Mouse (Mus musculus): ENCODE results near the gene Ninj2. TPM values are rescaled to one million over a fixed set of nuclear protein-coding genes. Genes with fewer than 3 reads are reported as not detected.
"Not testable (repeated sequence)": the region's sequence is repeated elsewhere in the genome, so short reads cannot be mapped to it uniquely, and the experiment has no call there.

Ninj2 gene
- polyA plus RNA-seq, 1 experiment from 2014 or later: 0.16 TPM

GRCm38 (mm10) chr6:120087041-120087440 is 6.1 kb upstream of the Ninj2 start:
- WGBS: 91% methylated on average over 6 of the region's 8 CpGs
- H3K4me2 ChIP-seq (ENCODE audit: low read depth, low read length); H3K27ac ChIP-seq (ENCODE audit: low read length); H3K36me3 ChIP-seq (ENCODE audit: control insufficient read depth, insufficient read depth, low read length); H3K4me1 ChIP-seq (ENCODE audit: control insufficient read depth, insufficient read depth, low read length); H3K9me3 ChIP-seq (ENCODE audit: control insufficient read depth, low read length); H3K9ac ChIP-seq (ENCODE audit: low read depth, low read length); H3K4me3 ChIP-seq (ENCODE audit: low read length); ATAC-seq; H3K27me3 ChIP-seq (replicated peaks; ENCODE audit: control insufficient read depth, insufficient read depth, low read length): not testable (repeated sequence)

GRCm38 (mm10) chr6:120090712-120091248 is 2.4 kb upstream of the Ninj2 start:
- 60% methylated on average over 15 of the region's 15 CpGs for WGBS
- H3K4me3 ChIP-seq (ENCODE audit: low read length): no peak overlapping the region
- no peaks in the 10 kb centered on the region for H3K36me3 ChIP-seq (ENCODE audit: control insufficient read depth, insufficient read depth, low read length)
- no peak for ATAC-seq
- no peaks in the 10 kb centered on the region for H3K9me3 ChIP-seq (ENCODE audit: control insufficient read depth, low read length)
- no peaks in the 10 kb centered on the region for H3K4me1 ChIP-seq (ENCODE audit: control insufficient read depth, insufficient read depth, low read length)
- H3K27ac ChIP-seq (ENCODE audit: low read length): no peak overlapping the region
- no peak overlapping the region for H3K4me2 ChIP-seq (ENCODE audit: low read depth, low read length)
- H3K9ac ChIP-seq (ENCODE audit: low read depth, low read length): no peak overlapping the region
- no peaks in the 10 kb centered on the region for H3K27me3 ChIP-seq (replicated peaks; ENCODE audit: control insufficient read depth, insufficient read depth, low read length)

GRCm38 (mm10) chr6:120091956-120092355 is 1.2 kb upstream of the Ninj2 start:
- ATAC-seq: no peak
- H3K4me3 ChIP-seq (ENCODE audit: low read length): no peak overlapping the region
- H3K4me2 ChIP-seq (ENCODE audit: low read depth, low read length): no peak overlapping the region
- no peaks in the 10 kb centered on the region for H3K9me3 ChIP-seq (ENCODE audit: control insufficient read depth, low read length)
- WGBS: 74% methylated on average over 4 of the region's 4 CpGs
- H3K36me3 ChIP-seq (ENCODE audit: control insufficient read depth, insufficient read depth, low read length): no peaks in the 10 kb centered on the region
- H3K4me1 ChIP-seq (ENCODE audit: control insufficient read depth, insufficient read depth, low read length): no peaks in the 10 kb centered on the region
- H3K9ac ChIP-seq (ENCODE audit: low read depth, low read length): no peak overlapping the region
- H3K27ac ChIP-seq (ENCODE audit: low read length): no peak overlapping the region
- no peaks in the 10 kb centered on the region for H3K27me3 ChIP-seq (replicated peaks; ENCODE audit: control insufficient read depth, insufficient read depth, low read length)

GRCm38 (mm10) chr6:120094091-120094776 is 1.1 kb downstream of the Ninj2 start:
- no peaks in the 10 kb centered on the region for H3K27me3 ChIP-seq (replicated peaks; ENCODE audit: control insufficient read depth, insufficient read depth, low read length)
- H3K27ac ChIP-seq (ENCODE audit: low read length): no peak overlapping the region
- H3K4me2 ChIP-seq (ENCODE audit: low read depth, low read length): no peak overlapping the region
- no peaks in the 10 kb centered on the region for H3K36me3 ChIP-seq (ENCODE audit: control insufficient read depth, insufficient read depth, low read length)
- H3K4me1 ChIP-seq (ENCODE audit: control insufficient read depth, insufficient read depth, low read length): no peaks in the 10 kb centered on the region
- ATAC-seq: no peak
- H3K9me3 ChIP-seq (ENCODE audit: control insufficient read depth, low read length): no peaks in the 10 kb centered on the region
- 82% methylated on average over 9 of the region's 9 CpGs for WGBS
- no peak overlapping the region for H3K4me3 ChIP-seq (ENCODE audit: low read length)
- no peak overlapping the region for H3K9ac ChIP-seq (ENCODE audit: low read depth, low read length)

- Histone ChIP-seq H3K4me1 (ENCODE audit: control insufficient read depth, insufficient read depth, low read length) (no peaks in the 10 kb centered on the region), H3K9ac (ENCODE audit: low read depth, low read length) (no peak overlapping the region), H3K27me3 (replicated peaks; ENCODE audit: control insufficient read depth, insufficient read depth, low read length) (no peaks in the 10 kb centered on the region), H3K9me3 (ENCODE audit: control insufficient read depth, low read length) (no peaks in the 10 kb centered on the region), H3K4me2 (ENCODE audit: low read depth, low read length) (no peak overlapping the region), H3K4me3 (ENCODE audit: low read length) (no peak overlapping the region), H3K36me3 (ENCODE audit: control insufficient read depth, insufficient read depth, low read length) (no peaks in the 10 kb centered on the region), H3K27ac (ENCODE audit: low read length) (no peak overlapping the region)
- no peak for ATAC-seq
- WGBS: 74% methylated on average over 5 of the region's 5 CpGs
These were observed 1.9 kb downstream of the Ninj2 start for GRCm38 (mm10) chr6:120095096-120095495.

- Histone ChIP-seq H3K27me3 (replicated peaks; ENCODE audit: control insufficient read depth, insufficient read depth, low read length) (no peaks in the 10 kb centered on the region), H3K4me2 (ENCODE audit: low read depth, low read length) (no peak overlapping the region), H3K9me3 (ENCODE audit: control insufficient read depth, low read length) (no peaks in the 10 kb centered on the region), H3K9ac (ENCODE audit: low read depth, low read length) (no peak overlapping the region), H3K4me1 (ENCODE audit: control insufficient read depth, insufficient read depth, low read length) (no peaks in the 10 kb centered on the region), H3K36me3 (ENCODE audit: control insufficient read depth, insufficient read depth, low read length) (no peaks in the 10 kb centered on the region), H3K4me3 (ENCODE audit: low read length) (no peak overlapping the region), H3K27ac (ENCODE audit: low read length) (no peak overlapping the region)
- WGBS: 81% methylated on average over 1 of the region's 1 CpGs
- ATAC-seq: no peak
These were observed 2.4 kb downstream of the Ninj2 start for GRCm38 (mm10) chr6:120095501-120095900.

- Histone ChIP-seq H3K36me3 (ENCODE audit: control insufficient read depth, insufficient read depth, low read length) (no peaks in the 10 kb centered on the region), H3K27me3 (replicated peaks; ENCODE audit: control insufficient read depth, insufficient read depth, low read length) (no peaks in the 10 kb centered on the region), H3K4me3 (ENCODE audit: low read length) (no peak overlapping the region), H3K9ac (ENCODE audit: low read depth, low read length) (no peak overlapping the region), H3K27ac (ENCODE audit: low read length) (no peak overlapping the region), H3K4me1 (ENCODE audit: control insufficient read depth, insufficient read depth, low read length) (no peaks in the 10 kb centered on the region), H3K9me3 (ENCODE audit: control insufficient read depth, low read length) (no peaks in the 10 kb centered on the region), H3K4me2 (ENCODE audit: low read depth, low read length) (no peak overlapping the region)
- WGBS: 67% methylated on average over 5 of the region's 5 CpGs
- no peak for ATAC-seq
These were observed 6.2 kb downstream of the Ninj2 start for GRCm38 (mm10) chr6:120099392-120099791.

- H3K27ac ChIP-seq (ENCODE audit: low read length): no peak overlapping the region
- no peak for ATAC-seq
- no peaks in the 10 kb centered on the region for H3K36me3 ChIP-seq (ENCODE audit: control insufficient read depth, insufficient read depth, low read length)
- H3K27me3 ChIP-seq (replicated peaks; ENCODE audit: control insufficient read depth, insufficient read depth, low read length): no peaks in the 10 kb centered on the region
- H3K9me3 ChIP-seq (ENCODE audit: control insufficient read depth, low read length): no peaks in the 10 kb centered on the region
- H3K9ac ChIP-seq (ENCODE audit: low read depth, low read length): no peak overlapping the region
- 77% methylated on average over 12 of the region's 12 CpGs for WGBS
- no peaks in the 10 kb centered on the region for H3K4me1 ChIP-seq (ENCODE audit: control insufficient read depth, insufficient read depth, low read length)
- no peak overlapping the region for H3K4me3 ChIP-seq (ENCODE audit: low read length)
- no peak overlapping the region for H3K4me2 ChIP-seq (ENCODE audit: low read depth, low read length)
These were observed 8.1 kb downstream of the Ninj2 start for GRCm38 (mm10) chr6:120101221-120101620.

- Histone ChIP-seq H3K36me3 (ENCODE audit: control insufficient read depth, insufficient read depth, low read length) (no peaks in the 10 kb centered on the region), H3K4me2 (ENCODE audit: low read depth, low read length) (no peak overlapping the region), H3K9ac (ENCODE audit: low read depth, low read length) (no peak overlapping the region), H3K4me3 (ENCODE audit: low read length) (no peak overlapping the region), H3K27me3 (replicated peaks; ENCODE audit: control insufficient read depth, insufficient read depth, low read length) (no peaks in the 10 kb centered on the region), H3K9me3 (ENCODE audit: control insufficient read depth, low read length) (no peaks in the 10 kb centered on the region), H3K4me1 (ENCODE audit: control insufficient read depth, insufficient read depth, low read length) (no peaks in the 10 kb centered on the region), H3K27ac (ENCODE audit: low read length) (no peak overlapping the region)
- ATAC-seq: no peak
- 84% methylated on average over 6 of the region's 6 CpGs for WGBS
These were observed 8.8 kb downstream of the Ninj2 start for GRCm38 (mm10) chr6:120101996-120102395.

GRCm38 (mm10) chr6:120103104-120103503 is 10.0 kb downstream of the Ninj2 start:
- Histone ChIP-seq H3K4me2 (ENCODE audit: low read depth, low read length) (no peak overlapping the region), H3K36me3 (ENCODE audit: control insufficient read depth, insufficient read depth, low read length) (no peaks in the 10 kb centered on the region), H3K4me1 (ENCODE audit: control insufficient read depth, insufficient read depth, low read length) (no peaks in the 10 kb centered on the region), H3K9ac (ENCODE audit: low read depth, low read length) (no peak overlapping the region), H3K27ac (ENCODE audit: low read length) (no peak overlapping the region), H3K9me3 (ENCODE audit: control insufficient read depth, low read length) (no peaks in the 10 kb centered on the region), H3K4me3 (ENCODE audit: low read length) (no peak overlapping the region), H3K27me3 (replicated peaks; ENCODE audit: control insufficient read depth, insufficient read depth, low read length) (no peaks in the 10 kb centered on the region)
- ATAC-seq: no peak
- 29% methylated on average over 1 of the region's 1 CpGs for WGBS
